Mouse (Mus musculus) C2C12 (cell line): ENCODE measurements around the gene Mta2.

Experiments used
- CEBPB ChIP-seq: IDR thresholded peaks from one replicate; pipeline ENCODE4 v1.6.1; 2011; ENCODE audit warnings: low read depth, mild to moderate bottlenecking, control low read depth, moderate library complexity
- CTCF ChIP-seq: IDR thresholded peaks from one replicate; pipeline ENCODE4 v1.5.1; 2011; ENCODE audit not compliant: control insufficient read depth, insufficient read depth, insufficient read length
- MAX ChIP-seq: IDR thresholded peaks from one replicate; pipeline ENCODE4 v1.6.1; 2011; ENCODE audit warnings: mild to moderate bottlenecking, control low read depth
- MYOG ChIP-seq: IDR thresholded peaks from one replicate; pipeline ENCODE4 v1.6.1; 2011; ENCODE audit not compliant: control insufficient read depth, insufficient read length; ENCODE audit errors: extremely low read depth

- TF ChIP-seq MYOG = no peak
- TF ChIP-seq CTCF = no peak
- TF ChIP-seq CEBPB = no peak
- TF ChIP-seq MAX = no peak
Measured at GRCm38 (mm10) chr19:8980771-8981170, 39.1 kb downstream of the Mta2 start.
